Mouse (Mus musculus): Measurements from ENCODE around the gene Fat1.
A peak's percentile ranks its signal among the peaks of the same experiment; 100 is the strongest.

Gene Fat1

GRCm38 (mm10) chr8:44934850-44935497 is at the start of gene Fat1:
Fat1 (plus strand) TSS chr8:44935447.
- peak; percentile 93 for DNase-seq

DNA sequence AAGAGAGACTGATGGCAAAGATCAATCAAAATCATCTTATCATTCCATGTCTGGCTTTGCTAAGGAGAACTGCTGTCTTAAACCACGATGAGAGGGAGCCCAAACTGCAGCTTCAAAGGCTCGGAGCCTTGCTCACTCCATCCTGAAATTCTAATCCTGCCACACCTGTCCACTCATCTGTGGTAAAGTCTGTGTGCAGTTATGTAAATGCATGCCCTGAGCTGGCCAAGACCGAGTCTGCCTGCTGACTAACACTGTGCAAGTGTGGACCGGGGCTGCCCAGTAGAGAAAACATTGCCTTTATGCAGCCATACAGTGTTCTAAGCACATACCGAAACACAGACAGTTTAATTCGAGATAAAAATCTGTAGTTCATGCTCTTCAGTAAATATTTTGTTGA is 40.6 kb upstream of the Fat1 start:
- DNase-seq, result no peak

GRCm38 (mm10) chr8:44899575-44899991 is 35.7 kb upstream of the Fat1 start:
- no peak for DNase-seq

- no peak for DNase-seq
Observed at GRCm38 (mm10) chr8:44911126-44911903, 23.9 kb upstream of the Fat1 start.

DNA sequence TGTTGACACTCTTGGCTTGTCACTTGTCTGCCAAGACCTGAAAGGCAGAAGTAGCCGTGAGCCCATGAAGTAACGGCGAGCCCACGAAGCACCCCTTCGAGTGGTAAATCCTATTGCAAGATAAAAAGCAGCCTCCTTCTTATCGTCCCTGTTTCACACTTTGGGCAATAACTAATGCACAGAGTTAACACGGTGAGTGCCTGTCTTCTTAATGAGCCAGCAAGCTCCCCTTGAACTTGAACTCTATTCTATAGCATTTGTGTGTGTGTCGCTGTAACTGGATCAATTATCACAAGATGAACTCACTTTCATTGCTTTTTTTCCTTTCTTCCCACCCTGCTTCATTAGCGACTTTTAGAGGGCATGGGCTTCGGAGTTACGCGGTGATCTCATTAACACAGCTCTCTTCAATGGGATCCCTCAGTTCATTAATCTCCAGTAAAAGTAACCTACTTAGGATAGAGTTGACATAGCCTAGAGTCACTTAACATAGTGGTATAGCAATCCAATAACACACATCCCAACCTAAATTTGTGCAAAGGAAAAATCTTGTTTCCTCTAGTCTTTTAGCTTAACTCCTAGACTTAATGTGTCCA is 15.7 kb upstream of the Fat1 start:
- no peak for DNase-seq

- no peak for DNase-seq
Observed at GRCm38 (mm10) chr8:44920379-44921032, 14.7 kb upstream of the Fat1 start.

DNA sequence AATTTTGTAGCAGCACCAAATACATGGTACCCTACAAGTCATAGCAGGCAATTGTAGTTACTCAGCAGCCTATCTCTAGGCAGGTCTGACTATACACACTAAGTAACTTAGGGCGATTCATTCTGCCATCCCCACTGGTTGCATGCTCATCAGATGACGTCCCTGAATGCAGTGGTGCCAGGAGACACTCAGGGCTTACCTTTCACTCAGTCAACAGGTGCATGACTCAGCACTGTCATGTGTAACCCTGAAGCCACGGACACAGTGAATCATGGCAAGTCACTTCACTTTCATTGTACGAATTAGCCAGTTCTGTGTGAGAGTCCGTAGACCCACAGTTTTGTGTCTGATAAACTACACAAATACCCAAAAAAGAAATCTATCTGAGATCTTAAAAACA is 10.3 kb upstream of the Fat1 start:
- DNase-seq, result no peak

GRCm38 (mm10) chr8:44930058-44930457 is 5.2 kb upstream of the Fat1 start:
- no peak for DNase-seq

- no peak for DNase-seq
Observed at GRCm38 (mm10) chr8:44932546-44933342, 2.5 kb upstream of the Fat1 start.

- peak; percentile 55 for DNase-seq
Observed at GRCm38 (mm10) chr8:44933478-44933877, 1.8 kb upstream of the Fat1 start.

DNA sequence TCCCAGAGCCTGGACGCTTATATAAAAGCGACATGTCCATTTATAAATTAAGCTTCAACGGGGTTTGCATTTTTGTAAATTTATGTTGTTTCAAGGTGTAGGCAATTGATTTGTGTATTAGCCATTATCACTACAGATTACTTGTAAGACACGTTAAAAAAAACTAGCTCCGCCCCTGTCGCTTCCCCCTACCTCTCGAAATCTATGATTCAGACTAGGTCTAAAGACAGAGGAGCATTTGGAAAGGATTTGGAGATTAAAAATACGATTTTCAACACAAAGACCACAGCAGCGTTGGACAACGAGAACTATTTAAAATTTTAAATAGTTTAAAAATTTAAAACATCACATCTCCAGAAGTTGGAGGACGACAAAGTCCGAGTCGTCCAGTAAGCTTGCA is 831 bp upstream of the Fat1 start:
- DNase-seq, result no peak

DNA sequence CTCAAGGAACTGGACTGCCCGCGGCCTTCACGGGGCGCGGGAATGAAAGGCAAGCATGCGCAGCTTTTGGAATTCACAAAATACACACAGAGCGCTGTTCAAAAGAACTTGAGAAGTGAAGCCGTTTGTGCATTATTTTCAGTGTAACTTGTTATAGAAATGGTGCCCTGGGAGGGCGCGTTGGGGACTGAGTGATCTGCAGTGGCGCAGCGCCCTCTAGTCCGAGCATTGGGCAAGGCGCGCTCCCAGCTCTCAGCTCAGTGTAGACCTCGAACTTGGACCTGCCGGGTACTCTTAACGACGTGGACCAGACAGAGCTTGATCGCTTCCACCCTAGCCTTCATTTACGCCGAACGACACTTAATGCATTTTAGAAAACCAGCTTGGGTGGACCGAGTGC is 494 bp downstream of the Fat1 start:
- DNase-seq, result peak; percentile 89

GRCm38 (mm10) chr8:44936481-44936961 is 1.3 kb downstream of the Fat1 start:
- peak; percentile 33 for DNase-seq

- peak; percentile 78 for DNase-seq
Observed at GRCm38 (mm10) chr8:44937141-44937825, 2.0 kb downstream of the Fat1 start.

GRCm38 (mm10) chr8:44937905-44938642 is 2.8 kb downstream of the Fat1 start:
- peak; percentile 92 for DNase-seq

- no peak for DNase-seq
Observed at GRCm38 (mm10) chr8:44938643-44938979, 3.4 kb downstream of the Fat1 start.

DNA sequence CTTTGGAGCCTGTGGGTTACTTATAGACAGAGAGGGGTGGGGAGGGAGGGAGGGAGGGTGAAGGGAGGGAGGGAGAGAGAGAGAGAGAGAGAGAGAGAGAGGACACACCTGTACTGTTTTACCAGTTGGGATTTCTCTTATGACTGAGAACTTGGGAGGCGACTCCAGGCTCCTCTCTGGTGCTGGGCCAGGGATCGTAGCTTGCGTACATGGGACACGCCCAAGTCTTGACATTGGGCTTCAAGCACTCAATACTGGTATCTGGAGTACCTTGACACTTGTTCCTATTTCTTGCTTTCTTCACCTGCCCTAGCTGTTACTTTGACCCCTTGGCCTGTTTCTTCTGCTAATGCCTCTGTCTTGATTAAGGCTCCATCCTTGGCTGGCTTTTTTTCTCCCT is 10.3 kb downstream of the Fat1 start:
- no peak for DNase-seq

DNA sequence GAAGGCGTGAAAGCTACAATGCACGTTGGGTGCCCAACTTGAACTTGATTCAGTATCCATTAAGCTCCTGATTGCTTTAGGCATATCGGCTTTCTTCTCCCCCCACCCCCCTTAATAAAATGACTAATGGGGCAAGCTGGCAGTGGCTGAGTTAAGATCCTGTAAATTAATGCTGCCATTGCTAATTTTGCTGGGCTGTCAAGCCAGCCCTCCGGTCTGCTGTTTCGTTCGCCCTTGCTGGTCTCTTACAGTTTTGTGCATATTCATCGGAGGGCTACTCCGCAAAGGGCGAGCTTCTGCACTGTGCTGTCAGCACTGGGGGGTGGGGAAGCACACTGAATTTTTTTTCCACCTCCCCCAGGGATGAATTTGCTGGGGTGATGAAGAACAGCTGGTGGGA is 13.3 kb downstream of the Fat1 start:
- DNase-seq, result no peak

DNA sequence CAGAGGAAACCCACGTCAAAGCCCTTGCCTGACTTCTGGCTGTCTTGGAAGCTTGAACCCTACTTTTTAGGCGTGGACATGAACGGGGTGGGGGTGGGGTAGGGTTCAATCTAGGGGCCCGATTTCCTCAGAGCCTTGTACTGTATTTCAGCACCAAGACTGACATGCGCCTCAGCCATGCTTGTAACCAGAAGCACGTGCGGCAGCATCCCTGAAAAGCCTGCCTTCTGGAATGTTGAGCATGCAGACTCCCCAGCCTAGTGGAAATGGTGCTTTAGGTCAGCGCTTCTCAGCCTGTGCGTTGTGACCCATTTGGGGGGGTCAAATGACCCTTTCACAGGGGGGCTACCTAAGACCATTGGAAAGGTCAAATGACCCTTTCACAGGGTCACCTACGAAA is 25.2 kb downstream of the Fat1 start:
- no peak for DNase-seq

- DNase-seq, result no peak
Observed at GRCm38 (mm10) chr8:44960906-44961305, 25.7 kb downstream of the Fat1 start.

GRCm38 (mm10) chr8:44961492-44961891 is 26.2 kb downstream of the Fat1 start:
- no peak for DNase-seq

All from cerebellum, adult 9-11 months (tissue).